Mouse (Mus musculus) forebrain, embryonic 16.5 days (tissue): ENCODE results near the gene Fgf14. TPM values are rescaled to one million over a fixed set of nuclear protein-coding genes. Genes with fewer than 3 reads are reported as not detected.

ENCODE experiments used
- ATAC-seq: fragments of 200-750 bp; cut with Nextera tagmentation; 2 replicates; pipeline ENCODE4 v1.8.0; 2017; ENCODE audit warnings: mild to moderate bottlenecking, moderate library complexity
- H3K27ac ChIP-seq: fragments of 300-500 bp; sonication (generic); 2 replicates; pipeline ENCODE4 v1.5.1; 2014; ENCODE audit warnings: low read length, control low read depth
- H3K27me3 ChIP-seq: fragments of 300-500 bp; sonication (generic); replicated peaks from 2 replicates; pipeline ENCODE4 v1.6.1; 2014; ENCODE audit warnings: low read length; ENCODE audit not compliant: control insufficient read depth, insufficient read depth
- H3K36me3 ChIP-seq: fragments of 300-500 bp; sonication (generic); 2 replicates; pipeline ENCODE4 v1.6.1; 2014; ENCODE audit not compliant: control insufficient read depth, insufficient read depth
- H3K4me1 ChIP-seq: fragments of 300-500 bp; sonication (generic); replicated peaks from 2 replicates; pipeline ENCODE4 v1.6.1; 2014; ENCODE audit warnings: low read length; ENCODE audit not compliant: control insufficient read depth, insufficient read depth
- H3K4me2 ChIP-seq: fragments of 300-500 bp; sonication (generic); 2 replicates; pipeline ENCODE4 v1.6.1; 2014; ENCODE audit warnings: mild to moderate bottlenecking, low read length, control low read depth
- H3K4me3 ChIP-seq: fragments of 300-500 bp; sonication (generic); replicated peaks from 2 replicates; pipeline ENCODE4 v1.5.1; 2014; ENCODE audit warnings: mild to moderate bottlenecking, low read length, control low read depth
- H3K9ac ChIP-seq: fragments of 300-500 bp; sonication (generic); replicated peaks from 2 replicates; pipeline ENCODE4 v1.6.1; 2014; ENCODE audit warnings: low read depth, low read length, control low read depth
- H3K9me3 ChIP-seq: fragments of 300-500 bp; sonication (generic); 2 replicates; pipeline ENCODE4 v1.6.1; 2016; ENCODE audit warnings: low read length; ENCODE audit not compliant: control insufficient read depth
- WGBS: fragments of 180-500 bp; shearing (Covaris S2); extraction: QIAGEN DNeasy Blood & Tissue Kit; methylation state at CpG from one replicate; pipeline ENCODE4 v1.1.7; 2014; 5-methylcytosine and 5-hydroxymethylcytosine counted together
- polyA plus RNA-seq: library from polyadenylated mRNA; unstranded; fragments of >200 nt; fragmentation: Nextera tagmentation; extraction: Ambion mirVana; gene quantifications from 2 replicates; pipeline ENCODE4 v1.2.1, GENCODE M21; 2015

Gene Fgf14
- 33.0 and 37.6 TPM in 2 replicates for polyA plus RNA-seq

DNA sequence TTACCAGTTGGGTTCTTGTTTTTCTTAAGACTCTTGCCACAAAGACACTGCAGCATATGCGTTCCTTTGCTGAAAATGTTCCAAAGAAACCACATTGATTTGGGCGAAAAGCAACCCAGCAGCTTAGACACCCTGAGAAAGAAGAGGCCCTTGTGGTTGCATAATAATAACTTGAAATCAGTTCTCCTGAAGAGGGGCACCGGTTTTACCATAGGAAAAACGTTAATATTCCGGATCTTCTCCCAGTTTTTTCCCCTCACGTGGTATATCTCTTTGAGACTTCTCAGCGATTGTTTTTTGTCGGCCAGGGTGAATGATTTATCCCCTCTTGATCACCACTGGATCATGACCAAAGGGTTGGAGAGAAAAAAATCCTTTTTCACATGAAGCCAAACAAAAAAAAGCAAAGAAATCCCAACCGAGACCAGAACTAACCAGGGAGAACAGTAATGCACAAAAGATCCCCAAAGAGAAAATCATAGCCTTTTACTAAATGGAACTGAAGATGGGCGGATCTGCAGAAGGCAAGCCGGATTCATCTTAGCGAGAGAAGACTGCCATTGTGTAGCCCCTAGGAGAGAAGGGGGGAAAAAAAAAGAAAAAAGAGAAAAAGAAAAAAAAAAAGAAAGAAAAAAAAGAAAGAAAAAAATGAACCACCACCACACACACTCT, at the start of gene Fgf14:
Gene Fgf14 (minus strand): TSS at position 622 of the 672 bp plus-strand sequence.
- Histone ChIP-seq H3K27me3 (no peaks in the 10 kb centered on the region), H3K36me3 (no peaks in the 10 kb centered on the region), H3K27ac (peak within 1 kb of the TSS; percentile 76), H3K9me3 (no peaks in the 10 kb centered on the region), H3K4me2 (peak within 1 kb of the TSS; percentile 85), H3K4me3 (peak within 1 kb of the TSS; percentile 55), H3K9ac (peak within 1 kb of the TSS; percentile 66), H3K4me1 (peaks cover 9% of the 10 kb centered on the region)
- WGBS, result 2% methylated on average over 12 of the region's 12 CpGs
- ATAC-seq, result peak; percentile 1; the same call in 1 of the 2 replicates

DNA sequence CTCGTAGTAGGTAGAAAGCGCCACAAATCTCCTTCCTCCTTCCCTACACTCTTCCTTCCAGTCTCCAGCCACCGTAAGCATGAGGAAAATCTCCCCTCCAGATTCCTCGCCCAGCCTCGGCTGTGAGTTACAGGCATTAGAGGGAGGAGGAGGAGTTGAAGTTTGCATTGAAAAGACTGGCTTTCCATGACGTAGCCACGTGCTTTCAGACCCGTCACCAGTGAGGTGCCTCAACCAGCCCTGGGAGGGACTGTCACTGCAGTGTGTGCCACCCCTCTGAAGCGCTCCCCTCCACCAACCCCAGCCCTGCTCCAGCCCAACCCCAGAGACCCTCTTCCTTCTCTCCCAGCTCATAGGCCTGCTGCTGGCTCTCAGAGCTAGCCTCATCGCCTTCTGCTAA, 452 bp upstream of the Fgf14 start:
- H3K4me3 ChIP-seq, result peak overlapping the region; percentile 55
- peak overlapping the region; percentile 76 for H3K27ac ChIP-seq
- peak overlapping the region; percentile 66 for H3K9ac ChIP-seq
- 0% methylated on average over 10 of the region's 10 CpGs for WGBS
- peak; percentile 97 for ATAC-seq
- H3K4me1 ChIP-seq, result peaks cover 9% of the 10 kb centered on the region
- H3K9me3 ChIP-seq, result no peaks in the 10 kb centered on the region
- H3K36me3 ChIP-seq, result no peaks in the 10 kb centered on the region
- H3K27me3 ChIP-seq, result no peaks in the 10 kb centered on the region
- H3K4me2 ChIP-seq, result peak overlapping the region; percentile 85

GRCm38 (mm10) chr14:124675654-124676505, 1.0 kb downstream of the Fgf14 start:
- no peaks in the 10 kb centered on the region for H3K9me3 ChIP-seq
- peak; percentile 45 for ATAC-seq
- peak overlapping the region; percentile 85 for H3K4me2 ChIP-seq
- H3K4me3 ChIP-seq, result peak overlapping the region; percentile 55
- WGBS, result 7% methylated on average over 23 of the region's 23 CpGs
- peaks cover 9% of the 10 kb centered on the region for H3K4me1 ChIP-seq
- no peaks in the 10 kb centered on the region for H3K27me3 ChIP-seq
- peak overlapping the region; percentile 66 for H3K9ac ChIP-seq
- H3K27ac ChIP-seq, result peak overlapping the region; percentile 76
- no peaks in the 10 kb centered on the region for H3K36me3 ChIP-seq

DNA sequence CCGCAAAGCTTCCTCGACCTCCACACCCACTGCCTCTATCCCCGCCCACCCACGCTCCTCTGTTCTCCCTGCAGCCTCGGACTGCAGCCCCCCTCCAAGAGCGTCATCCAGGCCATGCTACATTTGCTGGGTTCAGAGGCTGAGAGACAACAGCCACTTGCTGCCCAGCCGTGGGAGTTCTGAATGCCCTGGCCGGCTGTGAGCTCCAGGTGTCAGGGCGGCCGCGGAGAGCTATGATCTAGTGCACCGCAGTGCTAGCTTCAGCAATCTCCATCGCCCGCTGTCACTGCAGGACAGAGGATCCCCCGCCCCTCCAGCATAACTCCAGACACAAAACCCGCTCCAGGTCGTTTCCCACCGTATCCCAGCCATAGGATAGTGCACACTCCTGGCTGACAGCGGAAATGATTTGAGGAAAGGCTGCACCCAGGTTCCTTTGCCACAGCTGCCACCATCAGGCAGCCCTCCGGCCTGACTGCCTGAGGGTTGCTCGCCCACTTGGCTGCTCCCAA, 1.7 kb downstream of the Fgf14 start:
- peak overlapping the region; percentile 55 for H3K4me3 ChIP-seq
- H3K9ac ChIP-seq, result peak overlapping the region; percentile 66
- H3K9me3 ChIP-seq, result no peaks in the 10 kb centered on the region
- under 1% methylated on average over 21 of the region's 21 CpGs for WGBS
- peaks cover 9% of the 10 kb centered on the region for H3K4me1 ChIP-seq
- peak; percentile 3; the same call in 1 of the 2 replicates for ATAC-seq
- no peaks in the 10 kb centered on the region for H3K36me3 ChIP-seq
- H3K4me2 ChIP-seq, result peak overlapping the region; percentile 85
- H3K27me3 ChIP-seq, result no peaks in the 10 kb centered on the region
- H3K27ac ChIP-seq, result no peak overlapping the region

GRCm38 (mm10) chr14:124674536-124675141, 2.3 kb downstream of the Fgf14 start:
- Histone ChIP-seq H3K27me3 (no peaks in the 10 kb centered on the region), H3K4me1 (peaks cover 13% of the 10 kb centered on the region), H3K4me2 (peak overlapping the region; percentile 85), H3K27ac (no peak overlapping the region), H3K4me3 (peak overlapping the region; percentile 55), H3K36me3 (no peaks in the 10 kb centered on the region), H3K9ac (peak overlapping the region; percentile 66), H3K9me3 (no peaks in the 10 kb centered on the region)
- 23% methylated on average over 8 of the region's 8 CpGs for WGBS
- ATAC-seq, result no peak

DNA sequence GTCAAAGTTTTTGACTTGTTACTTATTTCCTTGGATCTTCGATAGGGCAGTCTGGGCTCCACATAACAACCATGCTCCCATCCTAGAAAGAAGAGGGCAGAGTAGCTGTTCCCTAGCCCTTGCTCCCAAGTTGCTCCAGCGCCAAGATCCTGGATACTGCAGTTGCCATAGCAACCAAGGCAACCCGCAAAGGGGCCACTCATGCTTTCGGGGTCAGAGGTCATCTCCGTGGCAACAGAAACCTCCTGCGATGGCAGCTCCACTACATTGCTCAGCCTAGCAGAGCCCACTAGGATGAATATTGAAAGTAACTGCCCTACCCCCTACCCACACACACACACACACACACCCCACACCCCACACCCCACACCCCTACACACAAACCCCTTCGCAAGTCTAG, 7.2 kb downstream of the Fgf14 start:
- Histone ChIP-seq H3K4me3 (no peak overlapping the region), H3K9ac (no peak overlapping the region), H3K36me3 (no peaks in the 10 kb centered on the region), H3K4me1 (peaks cover 10% of the 10 kb centered on the region), H3K27me3 (no peaks in the 10 kb centered on the region), H3K27ac (no peak overlapping the region), H3K4me2 (no peak overlapping the region), H3K9me3 (no peaks in the 10 kb centered on the region)
- ATAC-seq, result peak; percentile 89
- WGBS, result 2% methylated on average over 7 of the region's 7 CpGs

GRCm38 (mm10) chr14:124642822-124643221, 34.1 kb downstream of the Fgf14 start:
- Histone ChIP-seq H3K4me2 (no peak overlapping the region), H3K4me3 (no peak overlapping the region), H3K27me3 (no peaks in the 10 kb centered on the region), H3K9me3 (no peaks in the 10 kb centered on the region), H3K4me1 (no peaks in the 10 kb centered on the region), H3K36me3 (no peaks in the 10 kb centered on the region), H3K9ac (no peak overlapping the region), H3K27ac (no peak overlapping the region)
- WGBS, result 78% methylated on average over 3 of the region's 3 CpGs
- no peak for ATAC-seq

DNA sequence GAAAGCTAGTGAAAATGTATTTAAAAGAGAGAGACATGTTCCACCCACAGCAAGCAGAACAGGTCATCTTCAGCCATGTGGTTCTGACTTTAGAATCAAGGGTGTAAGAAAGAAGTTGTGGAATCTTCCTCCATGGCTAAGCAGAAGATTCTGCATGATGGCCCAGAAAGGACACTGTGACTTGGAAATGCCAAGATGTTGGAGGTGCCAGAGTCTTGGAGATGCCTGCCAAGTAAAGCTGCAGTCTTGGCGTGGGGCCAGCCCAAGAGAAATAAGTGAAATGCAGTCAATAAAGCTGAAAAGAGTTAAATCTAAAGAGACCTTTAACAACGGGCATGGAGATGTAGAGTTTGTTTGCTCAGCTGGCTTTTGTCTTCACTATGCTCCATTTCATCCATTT, 42.0 kb downstream of the Fgf14 start:
- Histone ChIP-seq H3K4me1 (no peaks in the 10 kb centered on the region), H3K27ac (no peak overlapping the region), H3K9ac (no peak overlapping the region), H3K4me3 (no peak overlapping the region), H3K27me3 (no peaks in the 10 kb centered on the region), H3K36me3 (no peaks in the 10 kb centered on the region), H3K9me3 (no peaks in the 10 kb centered on the region), H3K4me2 (no peak overlapping the region)
- 24% methylated on average over 2 of the region's 2 CpGs for WGBS
- no peak for ATAC-seq

- H3K9me3 ChIP-seq, result no peaks in the 10 kb centered on the region
- H3K27me3 ChIP-seq, result no peaks in the 10 kb centered on the region
- H3K27ac ChIP-seq, result no peak overlapping the region
- no peak overlapping the region for H3K9ac ChIP-seq
- H3K36me3 ChIP-seq, result no peaks in the 10 kb centered on the region
- no peaks in the 10 kb centered on the region for H3K4me1 ChIP-seq
- no peak overlapping the region for H3K4me3 ChIP-seq
- no peak overlapping the region for H3K4me2 ChIP-seq
- 53% methylated on average over 2 of the region's 2 CpGs for WGBS
- ATAC-seq, result no peak
These were observed 63.5 kb downstream of the Fgf14 start for GRCm38 (mm10) chr14:124613473-124613872.
